Mouse (Mus musculus) G1E (cell line): ENCODE data around the gene Fkbp5.

Source experiments
- CTCF ChIP-seq: IDR thresholded peaks from 2 replicates; pipeline ENCODE4 v1.5.1; 2012; ENCODE audit warnings: low read depth, low read length, inconsistent platforms, mixed read lengths
- GATA1 ChIP-seq: IDR thresholded peaks from 2 replicates; pipeline ENCODE4 v1.6.1; 2012; ENCODE audit warnings: borderline replicate concordance, low read length, inconsistent platforms, mixed read lengths
- POLR2AphosphoS5 ChIP-seq: IDR thresholded peaks from 2 replicates; pipeline ENCODE4 v1.6.1; 2012; ENCODE audit warnings: low read depth, low read length, inconsistent platforms; ENCODE audit not compliant: insufficient replicate concordance
- TAL1 ChIP-seq: conservative IDR thresholded peaks from 2 replicates; pipeline ENCODE4 v1.6.1; 2012; ENCODE audit warnings: low read depth, low read length, inconsistent platforms, mixed read lengths

DNA sequence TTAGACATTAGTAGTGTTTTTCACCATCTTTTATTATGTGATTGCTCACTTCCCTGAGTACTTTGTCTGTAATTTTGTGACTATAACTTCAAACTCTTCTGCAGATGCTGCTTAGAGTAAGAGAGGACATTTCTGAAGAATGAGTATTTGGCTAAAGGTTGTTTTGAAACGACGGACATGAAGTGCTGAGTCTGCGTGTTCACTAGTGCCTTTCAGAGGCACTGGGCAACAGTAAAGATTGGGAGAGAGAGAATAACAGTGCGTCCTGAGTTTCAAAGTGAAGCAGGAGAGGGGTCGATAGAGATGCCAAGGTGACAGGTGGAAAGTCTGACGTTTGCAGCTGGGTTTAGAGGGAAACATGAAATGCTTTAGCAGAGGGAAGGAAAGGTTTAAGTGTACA lies 69.1 kb downstream of the Fkbp5 start:
- TF ChIP-seq CTCF, result no peak
- no peak for TF ChIP-seq GATA1
- no peak for TF ChIP-seq POLR2AphosphoS5
- TF ChIP-seq TAL1, result no peak
